Mouse (Mus musculus) urinary bladder, postnatal 4 days (tissue): ENCODE data around the gene Cpne7.

Experiments
- DNase-seq, 2 experiments: peaks; one replicate each; pipeline ENCODE4 v3.0.0; 2021 to 2022; ENCODE audit warnings: low spot score in 2 of 2

The Cpne7 gene

GRCm38 (mm10) chr8:123113908-123114469, 3.2 kb upstream of the Cpne7 start:
- DNase-seq = no peak

GRCm38 (mm10) chr8:123114644-123115043, 2.5 kb upstream of the Cpne7 start:
- DNase-seq = no peak

GRCm38 (mm10) chr8:123117744-123118143, 570 bp downstream of the Cpne7 start:
- no peak for DNase-seq

GRCm38 (mm10) chr8:123122059-123122458, 4.9 kb downstream of the Cpne7 start:
- DNase-seq = no peak

- DNase-seq = no peak
Measured at GRCm38 (mm10) chr8:123122670-123123069, 5.5 kb downstream of the Cpne7 start.

GRCm38 (mm10) chr8:123126193-123126816, 9.1 kb downstream of the Cpne7 start:
- DNase-seq = peak in 1 of 2 experiments; percentile 71

GRCm38 (mm10) chr8:123131041-123131440, 13.9 kb downstream of the Cpne7 start:
- DNase-seq = no peak

GRCm38 (mm10) chr8:123132953-123133352, 15.8 kb downstream of the Cpne7 start:
- no peak for DNase-seq

GRCm38 (mm10) chr8:123134149-123134713, 17.1 kb downstream of the Cpne7 start:
- DNase-seq = no peak

- no peak for DNase-seq
Measured at GRCm38 (mm10) chr8:123135406-123135805, 18.2 kb downstream of the Cpne7 start.

- DNase-seq = no peak
Measured at GRCm38 (mm10) chr8:123135806-123136205, 18.6 kb downstream of the Cpne7 start.

GRCm38 (mm10) chr8:123136287-123136686, 19.1 kb downstream of the Cpne7 start:
- DNase-seq = no peak

- peak; percentile 75 to 82 for DNase-seq
Measured at GRCm38 (mm10) chr8:123137645-123138077, 20.5 kb downstream of the Cpne7 start.

GRCm38 (mm10) chr8:123138741-123139140, 21.6 kb downstream of the Cpne7 start:
- no peak for DNase-seq

- peak; percentile 73 to 82 for DNase-seq
Measured at GRCm38 (mm10) chr8:123141741-123142462, 24.7 kb downstream of the Cpne7 start.

- no peak for DNase-seq
Measured at GRCm38 (mm10) chr8:123145279-123145678, 28.1 kb downstream of the Cpne7 start.

- DNase-seq = peak in 1 of 2 experiments; percentile 38
Measured at GRCm38 (mm10) chr8:123146390-123146789, 29.2 kb downstream of the Cpne7 start.

GRCm38 (mm10) chr8:123150737-123151171, 33.6 kb downstream of the Cpne7 start:
- no peak for DNase-seq

- no peak for DNase-seq
Measured at GRCm38 (mm10) chr8:123155177-123155576, 38.0 kb downstream of the Cpne7 start.

GRCm38 (mm10) chr8:123156070-123156773, 39.0 kb downstream of the Cpne7 start:
- no peak for DNase-seq

- no peak for DNase-seq
Measured at GRCm38 (mm10) chr8:123157888-123158465, 40.8 kb downstream of the Cpne7 start, which contains the start of gene Sult5a1. Gene Sult5a1 (minus strand): TSS chr8:123158315.
